Mouse (Mus musculus) lung, embryonic 14.5 days (tissue): Measurements from ENCODE around the gene Sprn. TPM values are rescaled to one million over a fixed set of nuclear protein-coding genes. Genes with fewer than 3 reads are reported as not detected.

Experiments used
- ATAC-seq: fragments of 200-750 bp; cut with Nextera tagmentation; 2 replicates; pipeline ENCODE4 v1.8.0; 2017; ENCODE audit warnings: mild to moderate bottlenecking, moderate TSS enrichment, moderate library complexity; ENCODE audit not compliant: insufficient read depth
- DNase-seq: peaks from one replicate; pipeline ENCODE4 v3.0.0-alpha.2; 2015
- H3K27ac ChIP-seq: fragments of 300-500 bp; sonication (generic); 2 replicates; pipeline ENCODE4 v1.5.1; 2014; ENCODE audit warnings: low read depth, mild to moderate bottlenecking, moderate library complexity
- H3K27me3 ChIP-seq: fragments of 300-500 bp; sonication (generic); 2 replicates; pipeline ENCODE4 v1.6.1; 2014; ENCODE audit warnings: low read length, control low read depth; ENCODE audit not compliant: insufficient read depth
- H3K36me3 ChIP-seq: fragments of 300-500 bp; sonication (generic); 2 replicates; pipeline ENCODE4 v1.6.1; 2014; ENCODE audit warnings: control low read depth; ENCODE audit not compliant: insufficient read depth
- H3K4me1 ChIP-seq: fragments of 300-500 bp; sonication (generic); 2 replicates; pipeline ENCODE4 v1.6.1; 2014; ENCODE audit warnings: antibody characterized with exemption, control low read depth; ENCODE audit not compliant: insufficient read depth
- H3K4me2 ChIP-seq: fragments of 300-500 bp; sonication (generic); 2 replicates; pipeline ENCODE4 v1.6.1; 2014; ENCODE audit warnings: mild to moderate bottlenecking
- H3K4me3 ChIP-seq: fragments of 300-500 bp; sonication (generic); 2 replicates; pipeline ENCODE4 v1.5.1; 2014; ENCODE audit warnings: low read depth, low read length
- H3K9ac ChIP-seq: fragments of 300-500 bp; sonication (generic); 2 replicates; pipeline ENCODE4 v1.6.1; 2014
- H3K9me3 ChIP-seq: fragments of 300-500 bp; sonication (generic); 2 replicates; pipeline ENCODE4 v1.6.1; 2016; ENCODE audit warnings: low read depth, low read length, control low read depth
- CTCF ChIP-seq: IDR thresholded peaks from 2 replicates; pipeline ENCODE4 v1.5.1; 2016; ENCODE audit warnings: antibody characterized with exemption, low read depth
- WGBS: fragments of 180-500 bp; shearing (Covaris S2); extraction: QIAGEN DNeasy Blood & Tissue Kit; methylation state at CpG from one replicate; pipeline ENCODE4 v1.1.7; 2014; 5-methylcytosine and 5-hydroxymethylcytosine counted together
- polyA plus RNA-seq: library from polyadenylated mRNA; unstranded; fragments of >200 nt; fragmentation: Nextera tagmentation; extraction: Ambion mirVana; gene quantifications from 2 replicates; pipeline ENCODE4 v1.2.1, GENCODE M21; 2014

Sprn gene
- polyA plus RNA-seq, 1 experiment from 2014 or later: 0.12 TPM

DNA sequence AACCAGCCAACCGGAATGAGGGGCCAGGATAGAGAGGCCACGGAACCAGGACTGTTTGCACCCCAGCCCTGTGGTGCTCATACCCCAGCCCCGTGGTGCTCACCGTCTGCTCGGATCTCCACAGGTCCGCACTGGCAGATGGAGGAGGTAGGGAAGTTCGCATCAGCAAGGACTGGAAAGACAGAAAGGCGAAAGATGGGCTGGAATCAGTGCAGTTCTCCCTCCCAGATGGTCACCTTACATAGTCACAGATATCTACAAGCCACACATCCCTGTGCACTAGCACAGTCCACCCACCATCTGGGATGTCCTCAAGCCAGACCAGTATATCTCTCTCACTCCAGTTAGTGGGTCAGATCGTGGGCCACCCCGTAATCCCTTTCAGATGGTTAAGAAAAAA lies 53.2 kb downstream of the Sprn start:
- WGBS: 69% methylated on average over 10 of the region's 10 CpGs
- Histone ChIP-seq H3K27ac (no peak overlapping the region), H3K4me1 (no peaks in the 10 kb centered on the region), H3K9me3 (no peaks in the 10 kb centered on the region), H3K27me3 (no peaks in the 10 kb centered on the region), H3K4me3 (peak overlapping the region; percentile 38), H3K9ac (peak overlapping the region; percentile 48; the same call in 1 of the 2 replicates), H3K36me3 (peaks cover 12% of the 10 kb centered on the region), H3K4me2 (peak overlapping the region; percentile 75)
- no peak for DNase-seq
- 0 out of 2 replicates have a peak, but pooled peaks have one; percentile 42 for ATAC-seq
- TF ChIP-seq CTCF: no peak

Other genes starting within 250 kb of the Sprn start
- gene Utf1, start 211.1 kb downstream of the Sprn start, polyA plus RNA-seq: 0.14 TPM in 1 of 2 replicates, not detected in the other
- 0.30 and 0.37 TPM in 2 replicates for gene 6430531B16Rik, start 176.1 kb downstream of the Sprn start, polyA plus RNA-seq
- gene Adam8, start 162.3 kb downstream of the Sprn start, polyA plus RNA-seq: 1.7 and 2.0 TPM in 2 replicates
- 39.1 and 39.5 TPM in 2 replicates for gene Zfp511, start 118.5 kb downstream of the Sprn start, polyA plus RNA-seq
- gene Tubgcp2, start 118.2 kb downstream of the Sprn start, polyA plus RNA-seq: 63.0 and 65.8 TPM in 2 replicates
- gene Msx3, start 105.8 kb downstream of the Sprn start, polyA plus RNA-seq: not detected in 2 replicates
- 0.46 TPM in 1 of 2 replicates, not detected in the other for gene Caly, start 72.3 kb downstream of the Sprn start, polyA plus RNA-seq
- gene Prap1, start 61.5 kb downstream of the Sprn start, polyA plus RNA-seq: 0.43 TPM in 1 of 2 replicates, not detected in the other
- 10.5 and 16.5 TPM in 2 replicates for gene Fuom, start 52.4 kb downstream of the Sprn start, polyA plus RNA-seq
- 21.3 and 24.8 TPM in 2 replicates for gene Paox, start 39.1 kb downstream of the Sprn start, polyA plus RNA-seq
- 148 and 164 TPM in 2 replicates for gene Echs1, start 38.4 kb downstream of the Sprn start, polyA plus RNA-seq
- gene Mtg1, start 17.3 kb downstream of the Sprn start, polyA plus RNA-seq: 24.8 and 28.4 TPM in 2 replicates
- gene Olfr522, start 9.9 kb upstream of the Sprn start, polyA plus RNA-seq: not detected in 2 replicates
- gene Olfr523, start 18.3 kb upstream of the Sprn start, polyA plus RNA-seq: not detected in 2 replicates
- gene Olfr524, start 51.1 kb upstream of the Sprn start, polyA plus RNA-seq: not detected in 2 replicates
- not detected in 2 replicates for gene Cd163l1, start 63.4 kb upstream of the Sprn start, polyA plus RNA-seq
- gene 5830411N06Rik, start 92.4 kb upstream of the Sprn start, polyA plus RNA-seq: not detected in 2 replicates
- not detected in 2 replicates for gene Olfr525, start 166.0 kb upstream of the Sprn start, polyA plus RNA-seq
- not detected in 2 replicates for gene Olfr527, start 179.1 kb upstream of the Sprn start, polyA plus RNA-seq
- gene Olfr60, start 206.8 kb upstream of the Sprn start, polyA plus RNA-seq: not detected in 2 replicates
- gene Olfr530, start 221.5 kb upstream of the Sprn start, polyA plus RNA-seq: not detected in 2 replicates
- gene Olfr531, start 248.0 kb upstream of the Sprn start, polyA plus RNA-seq: not detected in 2 replicates